Mouse (Mus musculus): ENCODE measurements around the gene Fgf14.
"Not testable (repeated sequence)": the region's sequence is repeated elsewhere in the genome, so short reads cannot be mapped to it uniquely, and the experiment has no call there.

The Fgf14 gene

DNA sequence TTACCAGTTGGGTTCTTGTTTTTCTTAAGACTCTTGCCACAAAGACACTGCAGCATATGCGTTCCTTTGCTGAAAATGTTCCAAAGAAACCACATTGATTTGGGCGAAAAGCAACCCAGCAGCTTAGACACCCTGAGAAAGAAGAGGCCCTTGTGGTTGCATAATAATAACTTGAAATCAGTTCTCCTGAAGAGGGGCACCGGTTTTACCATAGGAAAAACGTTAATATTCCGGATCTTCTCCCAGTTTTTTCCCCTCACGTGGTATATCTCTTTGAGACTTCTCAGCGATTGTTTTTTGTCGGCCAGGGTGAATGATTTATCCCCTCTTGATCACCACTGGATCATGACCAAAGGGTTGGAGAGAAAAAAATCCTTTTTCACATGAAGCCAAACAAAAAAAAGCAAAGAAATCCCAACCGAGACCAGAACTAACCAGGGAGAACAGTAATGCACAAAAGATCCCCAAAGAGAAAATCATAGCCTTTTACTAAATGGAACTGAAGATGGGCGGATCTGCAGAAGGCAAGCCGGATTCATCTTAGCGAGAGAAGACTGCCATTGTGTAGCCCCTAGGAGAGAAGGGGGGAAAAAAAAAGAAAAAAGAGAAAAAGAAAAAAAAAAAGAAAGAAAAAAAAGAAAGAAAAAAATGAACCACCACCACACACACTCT, at the start of gene Fgf14:
Gene Fgf14 (minus strand): TSS at position 622 of the 672 bp plus-strand sequence.
- no peak for DNase-seq

DNA sequence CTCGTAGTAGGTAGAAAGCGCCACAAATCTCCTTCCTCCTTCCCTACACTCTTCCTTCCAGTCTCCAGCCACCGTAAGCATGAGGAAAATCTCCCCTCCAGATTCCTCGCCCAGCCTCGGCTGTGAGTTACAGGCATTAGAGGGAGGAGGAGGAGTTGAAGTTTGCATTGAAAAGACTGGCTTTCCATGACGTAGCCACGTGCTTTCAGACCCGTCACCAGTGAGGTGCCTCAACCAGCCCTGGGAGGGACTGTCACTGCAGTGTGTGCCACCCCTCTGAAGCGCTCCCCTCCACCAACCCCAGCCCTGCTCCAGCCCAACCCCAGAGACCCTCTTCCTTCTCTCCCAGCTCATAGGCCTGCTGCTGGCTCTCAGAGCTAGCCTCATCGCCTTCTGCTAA, 452 bp upstream of the Fgf14 start:
- DNase-seq = no peak

DNA sequence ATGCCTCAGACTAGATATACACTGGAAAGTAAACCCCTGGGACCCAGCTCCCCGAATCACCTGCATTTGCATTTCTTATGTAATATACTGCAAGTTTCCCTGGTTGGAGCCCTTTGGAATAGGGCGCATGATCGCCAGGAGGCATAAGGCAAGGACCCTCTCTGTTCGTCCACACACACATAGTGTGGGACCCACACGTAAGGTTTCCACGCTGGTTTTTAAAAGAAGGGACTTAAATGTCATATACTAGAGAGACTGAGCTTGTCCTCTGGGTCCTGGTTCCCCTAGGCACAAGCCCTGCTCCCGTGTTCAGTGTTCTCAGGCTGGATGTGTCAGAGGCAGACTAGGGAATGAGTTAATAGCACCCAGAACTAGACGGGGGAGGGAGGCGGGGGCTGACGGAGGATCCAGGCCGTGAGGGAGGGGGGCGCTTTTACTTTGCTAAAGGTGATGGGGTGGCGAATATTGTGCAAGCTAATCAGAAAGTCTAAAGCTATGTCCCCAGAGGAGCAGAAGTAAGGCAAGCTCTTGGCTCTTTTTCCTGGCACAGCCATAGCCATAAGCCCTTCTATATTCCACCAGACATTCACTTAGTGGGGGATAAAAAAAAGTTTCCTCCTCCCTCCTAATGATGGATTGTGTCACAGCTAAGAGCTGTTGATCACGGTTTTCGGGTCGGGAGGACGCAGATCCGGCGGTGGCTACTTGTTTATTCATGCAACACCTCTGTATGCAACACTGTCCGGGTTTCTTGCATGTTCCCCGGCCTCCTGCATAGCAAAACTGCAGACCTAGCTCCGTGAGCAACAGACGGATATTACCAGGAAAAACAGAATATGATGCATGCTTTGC, 1.0 kb downstream of the Fgf14 start:
- DNase-seq = no peak

DNA sequence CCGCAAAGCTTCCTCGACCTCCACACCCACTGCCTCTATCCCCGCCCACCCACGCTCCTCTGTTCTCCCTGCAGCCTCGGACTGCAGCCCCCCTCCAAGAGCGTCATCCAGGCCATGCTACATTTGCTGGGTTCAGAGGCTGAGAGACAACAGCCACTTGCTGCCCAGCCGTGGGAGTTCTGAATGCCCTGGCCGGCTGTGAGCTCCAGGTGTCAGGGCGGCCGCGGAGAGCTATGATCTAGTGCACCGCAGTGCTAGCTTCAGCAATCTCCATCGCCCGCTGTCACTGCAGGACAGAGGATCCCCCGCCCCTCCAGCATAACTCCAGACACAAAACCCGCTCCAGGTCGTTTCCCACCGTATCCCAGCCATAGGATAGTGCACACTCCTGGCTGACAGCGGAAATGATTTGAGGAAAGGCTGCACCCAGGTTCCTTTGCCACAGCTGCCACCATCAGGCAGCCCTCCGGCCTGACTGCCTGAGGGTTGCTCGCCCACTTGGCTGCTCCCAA, 1.7 kb downstream of the Fgf14 start:
- no peak for DNase-seq

DNA sequence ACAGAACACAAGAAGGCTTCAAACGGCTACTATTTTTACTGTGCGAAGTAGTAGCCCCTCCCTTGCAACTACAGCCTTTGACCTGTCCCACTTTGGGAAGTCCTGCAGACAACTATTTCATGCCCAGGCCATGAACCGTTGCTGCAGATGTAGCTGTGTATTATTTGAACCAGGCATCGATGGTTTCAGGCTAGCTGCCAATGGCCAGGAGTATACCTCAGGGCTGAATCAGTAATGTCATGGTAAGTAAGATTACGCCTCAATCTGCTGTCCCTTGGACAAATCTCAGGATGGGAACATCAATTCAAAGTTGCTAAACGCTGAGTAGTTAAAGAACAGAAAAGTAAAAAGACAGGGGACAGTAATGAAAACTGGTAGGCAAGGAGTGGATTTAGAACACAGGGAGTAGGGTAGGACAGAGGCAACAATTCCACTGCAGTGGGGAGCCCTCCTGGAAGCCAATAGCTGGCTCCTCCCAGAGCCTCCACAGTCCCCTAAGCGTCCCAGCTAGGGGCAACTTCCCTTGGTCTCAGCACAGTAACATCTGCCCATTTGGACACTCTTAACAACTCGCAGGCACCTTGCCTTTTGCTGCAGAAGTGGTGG, 2.3 kb downstream of the Fgf14 start:
- no peak for DNase-seq

DNA sequence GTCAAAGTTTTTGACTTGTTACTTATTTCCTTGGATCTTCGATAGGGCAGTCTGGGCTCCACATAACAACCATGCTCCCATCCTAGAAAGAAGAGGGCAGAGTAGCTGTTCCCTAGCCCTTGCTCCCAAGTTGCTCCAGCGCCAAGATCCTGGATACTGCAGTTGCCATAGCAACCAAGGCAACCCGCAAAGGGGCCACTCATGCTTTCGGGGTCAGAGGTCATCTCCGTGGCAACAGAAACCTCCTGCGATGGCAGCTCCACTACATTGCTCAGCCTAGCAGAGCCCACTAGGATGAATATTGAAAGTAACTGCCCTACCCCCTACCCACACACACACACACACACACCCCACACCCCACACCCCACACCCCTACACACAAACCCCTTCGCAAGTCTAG, 7.2 kb downstream of the Fgf14 start:
- no peak for DNase-seq

DNA sequence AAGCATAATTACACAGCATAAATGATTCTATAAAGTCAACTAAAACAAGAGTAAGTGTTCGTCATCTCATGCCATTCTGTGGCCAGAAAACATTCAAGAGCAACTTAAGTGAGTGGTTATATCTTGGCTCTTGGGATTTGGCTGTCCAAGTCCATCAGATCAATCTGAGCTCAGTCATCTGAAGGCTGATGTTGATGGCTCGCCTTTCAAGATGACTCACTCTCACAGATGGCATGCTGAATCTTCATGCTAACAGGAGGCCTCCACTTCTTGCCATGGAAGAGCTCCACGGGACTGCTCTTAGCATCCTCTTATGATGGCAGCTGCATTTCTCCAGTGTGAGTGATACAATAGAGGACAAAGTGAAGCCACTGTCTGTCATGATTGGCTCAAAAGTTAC, 34.1 kb downstream of the Fgf14 start:
- no peak for DNase-seq

DNA sequence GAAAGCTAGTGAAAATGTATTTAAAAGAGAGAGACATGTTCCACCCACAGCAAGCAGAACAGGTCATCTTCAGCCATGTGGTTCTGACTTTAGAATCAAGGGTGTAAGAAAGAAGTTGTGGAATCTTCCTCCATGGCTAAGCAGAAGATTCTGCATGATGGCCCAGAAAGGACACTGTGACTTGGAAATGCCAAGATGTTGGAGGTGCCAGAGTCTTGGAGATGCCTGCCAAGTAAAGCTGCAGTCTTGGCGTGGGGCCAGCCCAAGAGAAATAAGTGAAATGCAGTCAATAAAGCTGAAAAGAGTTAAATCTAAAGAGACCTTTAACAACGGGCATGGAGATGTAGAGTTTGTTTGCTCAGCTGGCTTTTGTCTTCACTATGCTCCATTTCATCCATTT, 42.0 kb downstream of the Fgf14 start:
- DNase-seq = peak; percentile 3

DNA sequence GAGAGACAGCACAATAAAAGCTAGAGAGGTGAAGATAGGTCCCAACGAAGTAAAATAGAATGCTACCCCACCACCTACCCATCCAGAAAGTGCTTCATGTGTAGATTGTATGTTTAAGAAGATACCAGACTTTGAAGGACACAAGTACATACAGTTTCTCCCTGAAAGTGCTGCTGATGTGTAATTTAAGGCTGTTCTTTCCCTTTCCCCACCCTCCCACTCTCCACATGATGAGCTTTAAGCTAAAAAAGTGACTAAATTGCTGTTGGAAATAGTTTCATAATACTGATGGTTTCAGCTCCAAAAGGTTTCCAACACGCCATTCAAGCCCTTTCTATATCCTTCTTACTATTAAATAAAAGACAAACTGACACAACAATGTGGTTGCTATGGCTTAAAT, 63.5 kb downstream of the Fgf14 start:
- no peak for DNase-seq

DNA sequence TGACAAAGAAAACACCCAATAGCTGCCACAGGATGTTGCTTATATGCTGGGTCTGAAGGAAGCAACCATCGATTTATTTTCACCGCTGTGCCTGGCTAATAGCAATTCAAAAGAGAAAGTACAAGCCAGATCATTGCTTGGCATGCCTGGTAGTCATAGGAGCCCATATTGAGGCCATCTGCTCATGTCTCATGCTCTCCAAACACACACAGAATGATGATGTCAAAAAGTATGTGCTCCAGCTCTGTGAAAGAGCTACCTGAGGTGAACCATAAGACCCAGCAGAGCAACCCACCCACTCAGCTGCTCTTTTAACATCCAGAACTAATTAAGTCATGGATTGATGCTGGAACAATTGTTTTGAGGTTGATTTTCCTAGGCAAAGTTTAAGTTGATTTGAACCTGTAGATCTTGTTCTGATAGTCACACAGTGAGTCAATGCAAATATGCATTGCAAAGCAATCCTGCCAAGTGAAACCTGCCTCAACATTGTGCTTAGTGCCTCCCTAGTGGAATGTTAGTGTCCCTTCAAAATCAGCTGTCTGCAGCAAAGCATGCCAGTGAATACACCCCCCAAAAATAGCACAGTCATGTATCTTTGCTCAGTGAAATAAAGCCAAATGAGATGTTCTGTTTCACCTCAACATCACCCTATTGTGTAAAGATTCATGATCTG, 70.8 kb downstream of the Fgf14 start:
- DNase-seq = no peak

DNA sequence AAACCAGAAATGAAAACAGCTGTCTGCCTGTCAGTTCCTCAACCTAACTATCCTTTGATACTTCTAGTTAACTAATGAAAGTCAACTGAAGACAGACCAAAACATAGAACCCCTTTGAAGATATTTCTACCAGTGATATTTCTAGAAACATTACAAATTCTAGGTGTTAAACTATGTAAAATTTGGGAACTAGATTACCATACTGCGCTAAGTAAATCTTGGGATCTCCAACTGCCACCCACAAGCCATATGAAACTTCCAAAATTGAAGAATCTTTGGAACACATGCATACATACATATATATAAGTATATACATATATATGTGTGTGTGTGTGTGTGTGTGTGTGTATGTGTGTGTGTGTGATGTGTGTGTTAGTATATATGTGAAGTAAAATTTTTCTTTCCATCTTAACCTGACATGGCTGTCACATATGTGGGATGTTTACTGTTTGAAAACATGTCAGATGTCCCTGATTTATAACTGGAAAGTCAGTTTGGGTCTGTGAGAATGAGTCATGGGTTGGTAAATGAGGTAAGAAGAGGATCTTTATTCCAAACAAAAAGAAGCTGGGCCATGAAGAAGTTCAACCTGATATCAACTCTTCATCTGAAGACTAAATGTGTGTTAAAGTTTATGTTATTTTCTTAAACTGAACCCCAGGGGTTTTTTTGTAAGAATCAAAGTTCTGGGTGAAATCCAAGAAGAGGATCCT, 71.7 kb downstream of the Fgf14 start:
- no peak for DNase-seq

DNA sequence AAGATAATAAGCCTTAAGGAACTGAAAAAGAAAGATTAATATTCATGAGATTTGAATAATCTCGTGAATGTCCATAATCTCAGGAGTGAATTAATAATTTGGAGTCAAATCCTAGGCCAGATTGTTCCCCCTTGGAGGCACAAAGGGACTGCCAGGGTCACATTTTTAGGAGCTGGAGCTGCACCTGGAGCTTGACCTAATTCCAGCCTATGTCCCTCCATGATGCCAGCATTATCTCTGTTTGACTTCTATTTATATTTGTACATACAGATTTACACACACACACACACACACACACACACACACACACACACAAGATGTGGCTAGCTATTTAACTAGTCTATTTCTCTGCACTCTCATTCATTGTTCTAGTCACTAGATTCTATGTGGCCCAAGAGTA, 100.4 kb downstream of the Fgf14 start:
- no peak for DNase-seq

DNA sequence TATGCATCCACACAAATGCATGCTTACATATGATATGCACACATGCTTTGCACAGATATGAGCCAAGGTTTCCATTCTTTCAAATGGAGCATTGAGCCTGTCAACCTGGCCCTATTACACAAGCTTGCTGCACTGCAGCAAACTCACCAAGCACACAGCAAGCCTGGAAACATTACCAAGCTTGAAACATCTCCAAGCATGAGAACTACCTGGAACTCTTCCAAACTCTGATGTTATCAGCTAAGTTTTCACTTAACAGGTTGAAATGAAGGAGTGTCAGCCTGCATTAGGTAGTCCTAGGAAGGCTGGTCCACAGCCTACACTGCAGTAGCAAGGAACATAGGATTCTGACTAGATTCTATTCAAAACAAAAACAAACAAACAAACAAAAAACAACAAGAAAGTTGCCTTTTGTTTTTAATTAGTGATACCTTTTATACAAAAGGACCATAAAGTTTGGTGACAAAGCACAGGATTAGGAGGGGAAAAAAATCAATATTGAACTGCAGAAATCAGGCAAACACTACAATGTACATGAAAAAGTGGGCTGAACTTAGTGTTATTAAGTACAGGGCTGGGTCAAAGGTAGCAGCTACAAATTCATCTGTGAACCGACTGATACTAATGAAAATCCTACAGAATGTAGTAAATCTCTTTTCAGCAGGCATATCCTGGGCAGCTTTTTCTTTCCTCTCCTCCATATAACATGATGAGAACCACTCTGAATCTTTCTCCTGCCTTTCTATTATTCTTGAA, 101.6 kb downstream of the Fgf14 start:
- no peak for DNase-seq

DNA sequence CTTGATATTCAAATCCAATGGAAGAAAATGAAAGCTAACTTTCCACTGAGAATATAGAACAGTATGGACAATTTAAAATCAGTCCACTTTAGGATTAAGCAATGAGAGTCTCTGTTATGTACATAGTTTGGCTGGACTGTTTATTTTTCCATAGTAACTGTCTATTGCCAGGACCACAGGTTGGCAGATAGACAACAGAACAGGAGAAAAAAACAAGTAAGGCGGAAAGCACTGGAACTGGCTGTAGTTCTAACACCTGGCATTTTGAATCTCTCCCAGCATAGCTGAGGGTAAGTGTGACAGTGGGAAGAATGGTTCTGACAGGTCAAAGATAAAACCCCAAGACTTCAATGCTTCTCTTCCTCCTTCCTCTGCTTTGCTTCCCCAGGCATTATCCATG, 110.5 kb downstream of the Fgf14 start:
- no peak for DNase-seq

DNA sequence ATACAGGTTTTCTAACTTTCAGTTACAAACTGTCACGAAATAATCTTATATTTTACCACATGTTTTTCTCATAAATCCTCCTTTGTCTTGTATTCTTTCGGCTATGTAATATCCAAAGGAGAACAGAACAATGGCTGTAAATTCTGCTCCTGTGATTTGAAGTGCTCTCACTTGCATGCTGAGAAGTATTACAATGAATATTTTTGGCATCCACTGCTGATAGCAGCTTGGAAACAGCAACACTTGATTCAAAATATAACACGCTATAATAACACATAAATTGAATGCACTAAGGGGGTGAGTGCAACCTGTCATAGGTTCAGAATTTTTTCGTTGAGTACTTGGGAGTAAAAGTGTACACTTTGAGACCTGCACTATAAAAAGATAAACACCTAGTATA, 115.4 kb downstream of the Fgf14 start:
- no peak for DNase-seq

DNA sequence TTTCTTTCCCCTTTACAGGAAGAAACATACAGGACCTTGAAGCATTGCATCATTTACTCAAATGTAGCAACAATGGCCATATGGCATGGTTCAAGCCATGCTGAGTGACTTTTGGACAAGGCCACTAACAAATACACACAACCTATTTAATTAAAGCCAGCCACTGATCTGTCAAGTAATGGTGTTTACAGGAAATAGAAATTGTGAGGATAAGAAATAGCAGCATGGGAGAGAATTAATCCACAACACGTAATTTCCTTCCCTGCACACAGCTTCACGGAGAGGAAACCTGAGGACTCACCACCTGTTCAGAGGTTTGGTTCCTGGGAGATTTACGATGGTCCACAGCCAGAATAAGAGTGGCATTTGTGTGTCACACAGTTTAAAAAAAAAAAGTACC, 140.8 kb downstream of the Fgf14 start:
- DNase-seq = no peak

DNA sequence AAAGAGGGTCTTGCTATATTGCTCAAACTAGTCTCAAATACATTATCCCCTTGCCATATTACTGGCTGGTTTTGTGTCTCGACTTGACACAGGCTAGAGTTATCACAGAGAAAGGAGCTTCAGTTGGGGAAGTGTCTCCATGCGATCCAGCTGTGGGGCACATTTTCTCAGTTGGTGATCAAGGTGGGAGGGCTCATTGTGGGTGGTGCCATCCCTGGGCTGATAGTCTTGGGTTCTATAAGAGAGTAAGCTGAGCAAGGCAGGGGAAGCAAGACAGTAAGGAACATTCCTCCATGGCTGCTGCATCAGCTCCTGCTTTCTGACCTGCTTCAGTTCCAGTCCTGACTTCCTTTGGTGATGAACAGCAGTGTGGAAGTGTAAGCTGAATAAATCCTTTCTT, 141.6 kb downstream of the Fgf14 start:
- DNase-seq = not testable (repeated sequence)

DNA sequence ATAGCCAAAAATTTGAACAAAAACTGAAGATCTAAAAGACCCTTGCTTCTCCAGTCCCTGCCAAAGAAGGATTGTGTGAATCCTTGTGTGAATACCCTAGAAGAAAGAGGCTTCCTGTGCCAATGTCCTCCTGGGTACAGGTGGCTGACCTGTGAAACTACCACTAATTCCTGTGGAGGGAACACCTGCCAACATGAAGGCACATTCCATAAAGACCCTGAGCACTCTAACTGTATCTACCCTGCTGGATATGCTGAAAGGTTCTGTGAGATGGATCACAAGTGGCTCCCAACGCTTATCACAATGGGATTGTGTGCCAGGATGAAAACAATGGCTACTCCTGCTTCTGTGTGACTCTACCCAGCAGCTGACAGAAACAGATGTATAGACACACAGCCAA, 144.9 kb downstream of the Fgf14 start:
- DNase-seq = no peak

DNA sequence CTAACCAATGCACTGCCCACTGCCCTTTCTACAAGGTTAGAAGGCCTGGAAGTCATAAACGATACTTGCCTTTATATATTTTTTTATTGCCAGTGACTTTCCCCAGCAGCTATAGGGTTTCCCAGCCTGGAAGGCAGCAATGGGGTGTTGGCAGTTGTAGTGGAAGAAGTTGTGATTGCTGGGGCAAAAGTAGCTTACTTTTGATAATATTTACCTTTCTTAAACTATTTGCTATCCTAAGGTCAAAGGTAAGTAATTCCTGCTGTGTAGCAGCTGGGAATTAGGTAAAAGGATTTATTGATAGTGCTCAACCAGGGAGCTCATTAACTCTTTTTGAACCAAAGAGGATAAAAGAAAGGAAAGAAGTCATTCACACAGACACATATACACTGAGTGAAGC, 164.9 kb downstream of the Fgf14 start:
- no peak for DNase-seq

DNA sequence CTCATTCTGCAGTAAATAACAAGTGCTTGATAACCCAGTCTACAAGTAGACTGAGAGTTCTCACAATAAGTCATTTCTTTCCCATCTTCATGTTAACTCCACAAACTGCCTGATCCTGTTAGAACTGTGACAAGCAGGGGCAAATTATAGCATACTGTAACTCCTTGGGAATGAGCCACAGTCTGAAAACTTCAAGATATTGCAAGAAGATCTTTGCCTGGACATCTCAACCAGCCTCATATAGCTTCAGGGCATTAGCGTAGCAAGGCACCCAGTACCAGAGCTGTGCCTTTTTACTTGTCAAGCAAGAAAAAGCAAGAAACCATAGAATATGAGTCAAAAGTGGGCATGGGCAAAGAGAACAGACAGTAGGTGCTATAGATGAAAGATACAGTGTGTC, 188.0 kb downstream of the Fgf14 start:
- no peak for DNase-seq

DNA sequence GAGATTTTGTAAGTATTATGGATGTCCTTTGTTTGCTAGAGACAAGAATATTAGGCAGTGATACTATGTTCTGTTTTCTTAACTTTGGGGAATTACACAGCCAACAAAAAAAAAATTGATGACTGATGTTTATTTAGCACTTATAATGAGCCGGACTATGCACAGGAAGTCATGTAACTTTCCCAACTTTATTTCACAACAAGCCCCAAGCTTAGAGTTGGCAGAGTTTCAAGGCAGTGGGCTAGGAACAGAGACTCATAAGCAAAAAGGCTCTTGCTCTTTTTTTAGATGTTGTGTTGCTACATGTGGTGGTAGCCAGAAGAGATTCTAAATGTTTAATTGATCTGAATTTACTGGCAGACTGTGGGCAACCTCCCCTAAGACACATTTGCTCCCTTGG, 191.7 kb downstream of the Fgf14 start:
- no peak for DNase-seq
